Mouse (Mus musculus): ENCODE measurements around the gene Slc31a2.

The Slc31a2 gene

GRCm38 (mm10) chr4:62281319-62281718, 19.0 kb downstream of the Slc31a2 start:
- WGBS = 78% methylated on average over 5 of the region's 5 CpGs

- WGBS = 75% methylated on average over 7 of the region's 7 CpGs
Measured at GRCm38 (mm10) chr4:62282969-62283368, 20.6 kb downstream of the Slc31a2 start.

GRCm38 (mm10) chr4:62285576-62285975, 23.2 kb downstream of the Slc31a2 start:
- WGBS = 74% methylated on average over 8 of the region's 8 CpGs

- 1% methylated on average over 55 of the region's 55 CpGs for WGBS
Measured at GRCm38 (mm10) chr4:62286257-62286991, 24.1 kb downstream of the Slc31a2 start.

GRCm38 (mm10) chr4:62286992-62287900, 24.9 kb downstream of the Slc31a2 start:
- 5% methylated on average over 12 of the region's 12 CpGs for WGBS

GRCm38 (mm10) chr4:62289226-62289625, 26.9 kb downstream of the Slc31a2 start:
- 75% methylated on average over 7 of the region's 7 CpGs for WGBS

GRCm38 (mm10) chr4:62290816-62291505, 28.6 kb downstream of the Slc31a2 start:
- WGBS = 81% methylated on average over 9 of the region's 9 CpGs

GRCm38 (mm10) chr4:62292461-62293180, 30.3 kb downstream of the Slc31a2 start:
- 59% methylated on average over 8 of the region's 8 CpGs for whole genome bisulfite sequencing

GRCm38 (mm10) chr4:62293219-62293861, 31.0 kb downstream of the Slc31a2 start:
- WGBS = 73% methylated on average over 10 of the region's 10 CpGs

- WGBS = 79% methylated on average over 1 of the region's 1 CpGs
Measured at GRCm38 (mm10) chr4:62294741-62295140, 32.4 kb downstream of the Slc31a2 start.

GRCm38 (mm10) chr4:62297280-62298130, 35.1 kb downstream of the Slc31a2 start:
- WGBS = 75% methylated on average over 3 of the region's 3 CpGs

- WGBS = 94% methylated on average over 2 of the region's 2 CpGs
Measured at GRCm38 (mm10) chr4:62300001-62300400, 37.6 kb downstream of the Slc31a2 start.

GRCm38 (mm10) chr4:62302795-62303194, 40.4 kb downstream of the Slc31a2 start:
- 86% methylated on average over 2 of the region's 2 CpGs for WGBS

- 83% methylated on average over 1 of the region's 1 CpGs for WGBS
Measured at GRCm38 (mm10) chr4:62303288-62303687, 40.9 kb downstream of the Slc31a2 start.

- WGBS = 95% methylated on average over 1 of the region's 1 CpGs
Measured at GRCm38 (mm10) chr4:62306301-62306700, 43.9 kb downstream of the Slc31a2 start.

- WGBS = 52% methylated on average over 4 of the region's 4 CpGs
Measured at GRCm38 (mm10) chr4:62306840-62307239, 44.5 kb downstream of the Slc31a2 start.

- WGBS = 92% methylated on average over 2 of the region's 2 CpGs
Measured at GRCm38 (mm10) chr4:62312821-62313220, 50.5 kb downstream of the Slc31a2 start.

- 62% methylated on average over 9 of the region's 9 CpGs for WGBS
Measured at GRCm38 (mm10) chr4:62313641-62314211, 51.4 kb downstream of the Slc31a2 start.

- 93% methylated on average over 3 of the region's 3 CpGs for WGBS
Measured at GRCm38 (mm10) chr4:62314516-62314915, 52.2 kb downstream of the Slc31a2 start.

GRCm38 (mm10) chr4:62316456-62316855, 54.1 kb downstream of the Slc31a2 start:
- WGBS = 76% methylated on average over 2 of the region's 2 CpGs
